Mouse (Mus musculus): ENCODE data around the gene Utp11. TPM values are rescaled to one million over a fixed set of nuclear protein-coding genes. Genes with fewer than 3 reads are reported as not detected.

The Utp11 gene
- total RNA-seq (2023) = 7.2 and 12.4 TPM in 2 replicates

DNA sequence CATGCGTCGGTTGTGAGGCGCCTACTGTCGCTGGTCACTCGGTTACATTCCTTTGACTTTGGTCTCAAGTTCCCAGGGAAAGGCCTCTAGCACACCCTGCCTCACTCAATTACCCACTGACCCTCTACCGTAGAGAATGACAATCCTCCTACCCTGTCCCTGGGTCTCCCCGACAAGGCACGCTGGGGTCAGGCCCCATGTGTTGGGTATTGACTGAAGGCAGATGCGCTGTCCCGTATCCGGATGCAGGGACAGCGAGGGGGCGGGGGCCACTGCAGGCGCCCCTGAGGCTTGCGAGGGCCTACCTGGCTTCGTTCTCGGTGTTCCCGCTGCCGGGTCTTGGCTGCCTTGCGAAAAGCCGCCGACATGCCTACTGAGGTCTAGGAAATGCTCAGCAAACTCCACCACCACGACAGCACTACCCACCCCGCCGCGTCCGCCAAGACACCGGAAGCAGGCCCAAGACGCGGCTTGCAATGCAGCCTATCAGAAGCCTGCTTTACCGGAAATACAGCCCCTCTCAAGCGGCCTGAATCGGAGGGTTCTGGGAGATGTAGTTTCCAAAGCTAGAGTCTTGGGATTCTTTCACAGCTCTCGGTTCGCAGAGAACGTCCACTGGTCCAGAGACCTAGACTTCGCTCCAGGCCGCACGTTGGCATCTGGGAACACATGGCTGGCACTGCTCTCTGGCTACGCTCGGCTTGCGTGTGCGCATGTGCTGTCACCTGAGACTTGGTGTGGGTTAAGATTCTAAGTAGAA is at the start of gene Utp11:
Gene Utp11 (minus strand): TSS at position 466 of the 760 bp plus-strand sequence.

DNA sequence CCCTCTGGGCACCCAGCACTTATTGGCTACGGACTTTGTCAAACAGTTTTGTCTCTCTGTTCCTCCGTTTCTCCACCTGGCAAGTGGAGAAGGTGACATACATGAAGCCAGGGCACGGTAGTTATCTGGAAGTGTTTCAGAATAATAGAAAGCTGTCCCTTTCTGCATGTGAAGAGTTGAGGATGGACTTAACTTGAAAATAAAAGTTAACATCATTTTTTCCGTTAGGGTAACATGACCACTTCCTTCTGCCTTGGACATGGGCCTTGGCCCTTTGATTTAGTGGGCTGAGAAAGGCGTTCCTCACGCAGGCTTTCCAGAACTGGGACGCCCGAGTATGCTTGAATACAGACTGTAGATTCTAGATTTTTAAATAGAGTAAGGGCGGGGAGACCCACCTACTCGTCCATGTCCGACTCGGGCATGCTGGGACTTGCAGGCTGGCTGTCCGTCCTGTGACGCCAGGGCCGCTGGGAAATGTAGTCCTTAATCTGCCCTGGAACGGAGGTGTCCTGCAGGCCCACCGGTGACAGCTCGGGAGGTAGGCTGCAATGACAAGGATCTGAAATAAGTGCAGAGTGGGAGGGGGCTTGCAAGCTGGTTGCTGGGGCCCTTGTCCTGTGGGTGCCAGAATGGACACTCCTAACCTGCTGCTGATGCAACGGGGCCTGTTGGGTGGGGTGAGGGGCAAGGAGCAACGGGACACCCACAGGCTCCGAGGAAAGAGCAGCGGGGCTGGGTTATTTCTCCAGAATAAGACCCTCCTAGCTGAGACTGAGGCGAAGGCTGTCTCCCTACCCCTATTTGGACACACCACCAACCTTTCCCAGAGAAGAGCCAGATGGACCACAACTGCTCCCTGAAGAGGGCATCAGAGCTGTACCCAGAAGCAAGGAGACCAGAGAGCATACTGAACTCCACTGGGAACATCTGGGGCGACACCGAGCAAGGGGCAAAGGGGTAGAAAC is 48.3 kb upstream of the Utp11 start, which contains the start of gene Inpp5b:
Gene Inpp5b (plus strand): TSS at position 475 of the 968 bp plus-strand sequence.

DNA sequence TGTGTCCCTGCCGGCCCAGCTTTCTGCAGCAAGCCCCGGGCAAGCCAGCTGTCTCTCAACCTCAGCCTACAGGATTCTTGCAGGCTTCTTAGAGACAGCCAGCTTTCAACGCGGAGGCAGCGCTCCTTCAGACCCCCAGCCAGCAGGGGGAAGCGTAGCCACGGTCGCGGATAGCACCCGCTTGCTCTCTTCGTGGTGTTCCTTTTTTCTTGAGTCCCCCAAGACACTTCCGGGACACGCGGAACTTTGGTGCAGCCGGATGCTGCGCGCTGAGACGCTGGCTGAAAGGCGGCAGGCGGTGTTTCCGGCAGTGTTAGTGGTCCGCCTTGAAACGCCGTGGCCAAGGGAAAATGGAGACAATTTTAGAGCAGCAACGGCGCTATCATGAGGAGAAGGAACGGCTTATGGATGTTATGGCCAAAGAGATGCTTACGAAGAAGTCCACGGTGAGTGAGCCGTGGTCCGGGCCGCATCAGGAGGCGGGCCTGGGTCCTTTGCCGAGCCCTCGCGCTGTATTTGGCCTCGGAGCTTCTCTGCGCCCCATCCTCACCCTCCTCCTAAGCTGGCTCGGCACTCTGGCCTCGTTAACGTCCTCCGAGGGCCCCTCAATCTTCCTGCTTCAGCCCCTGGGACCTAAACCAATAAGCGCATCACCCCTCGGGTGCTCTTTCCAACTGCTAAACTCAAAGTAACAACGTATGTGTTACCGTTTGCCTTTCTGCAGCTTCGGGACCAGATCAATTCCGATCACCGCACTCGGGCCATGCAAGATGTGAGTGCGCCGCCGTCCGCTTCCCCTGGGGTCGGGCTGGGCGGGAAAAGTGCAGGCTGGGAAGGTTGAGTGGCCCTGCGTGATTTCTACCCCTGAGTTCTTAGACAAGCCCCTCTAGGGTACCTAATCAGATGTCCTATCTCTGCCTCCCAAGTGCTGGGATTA is 21.4 kb upstream of the Utp11 start, which contains the start of gene Sf3a3:
Gene Sf3a3 (plus strand): TSS at position 232 of the 937 bp plus-strand sequence.

DNA sequence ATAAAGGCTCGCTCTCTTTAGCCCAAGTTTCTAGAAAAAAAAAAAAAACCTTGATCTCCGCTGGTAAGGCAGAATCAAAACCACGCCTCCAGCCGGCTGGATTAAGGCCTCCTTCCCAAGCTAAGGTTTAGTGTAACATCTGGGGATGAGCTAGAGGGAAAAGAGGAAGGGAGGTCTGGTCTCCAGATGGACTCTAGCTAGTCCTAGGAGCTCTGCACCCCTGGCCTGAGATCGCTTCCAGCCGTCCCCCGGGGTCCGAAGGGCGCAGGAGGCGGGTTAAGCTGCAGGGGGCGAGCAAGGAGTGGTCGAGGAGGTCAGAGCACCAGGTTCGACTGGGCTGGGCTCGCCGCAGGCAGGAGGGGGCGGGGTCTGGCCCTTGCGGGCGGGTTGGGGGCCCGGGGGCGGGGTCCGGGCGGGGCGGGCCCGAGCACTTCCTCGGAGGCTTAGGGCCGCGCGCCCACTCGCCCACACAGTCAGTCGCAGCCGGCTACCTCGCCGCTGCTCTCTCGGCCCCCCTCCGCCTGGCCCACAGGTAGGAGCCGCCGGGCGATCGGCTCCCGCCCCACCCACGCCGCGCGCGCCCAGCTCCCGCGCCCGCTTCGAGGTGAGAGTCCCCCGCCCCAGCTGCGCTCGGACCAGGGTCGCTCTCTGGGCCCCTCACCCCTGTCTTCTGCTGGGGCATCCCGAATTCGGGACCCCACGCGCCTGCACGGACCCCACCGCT is 7.0 kb upstream of the Utp11 start, which contains the start of gene Fhl3:
Gene Fhl3 (plus strand): TSS at position 454 of the 724 bp plus-strand sequence.

DNA sequence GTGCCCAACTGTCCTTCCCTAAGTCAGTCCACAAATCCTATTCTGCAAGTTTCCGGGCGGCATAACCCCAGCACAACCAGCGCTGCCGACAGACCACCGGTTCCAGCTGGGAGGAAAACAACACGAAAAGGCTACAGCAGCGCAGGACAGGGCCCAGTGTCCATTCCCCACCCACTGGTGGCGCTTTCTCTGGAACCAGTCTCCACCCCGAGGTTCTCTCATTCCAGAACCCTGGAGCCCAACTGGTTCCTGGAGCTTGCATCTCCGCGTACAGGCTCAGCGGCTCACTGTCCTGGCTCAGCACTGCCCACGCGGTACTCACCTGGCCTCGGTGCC is 36.9 kb downstream of the Utp11 start, which contains the start of gene Pou3f1:
Gene Pou3f1 (plus strand): TSS at position 290 of the 336 bp plus-strand sequence.

Other genes with a start within 250 kb of the Utp11 start
- not detected in 2 replicates for gene 3100002H09Rik, start 82.8 kb downstream of the Utp11 start, total RNA-seq (2023)
- not detected in 2 replicates for gene Pou3f1, start 36.8 kb downstream of the Utp11 start, total RNA-seq (2023)
- 32.5 and 35.7 TPM in 2 replicates for gene Fhl3, start 7.1 kb upstream of the Utp11 start, total RNA-seq (2023)
- gene Sf3a3, start 21.2 kb upstream of the Utp11 start, total RNA-seq (2023) = 23.7 and 26.4 TPM in 2 replicates
- gene Inpp5b, start 48.2 kb upstream of the Utp11 start, total RNA-seq (2023) = 54.6 and 71.0 TPM in 2 replicates
- 66.4 and 67.3 TPM in 2 replicates for gene Mtf1, start 108.5 kb upstream of the Utp11 start, total RNA-seq (2023)
- 51.9 and 83.1 TPM in 2 replicates for gene Yrdc, start 157.1 kb upstream of the Utp11 start, total RNA-seq (2023)
- 10.8 and 13.5 TPM in 2 replicates for gene 1110065P20Rik, start 157.6 kb upstream of the Utp11 start, total RNA-seq (2023)
- gene Maneal, start 168.6 kb upstream of the Utp11 start, total RNA-seq (2023) = not detected in 2 replicates
- gene Epha10, start 187.3 kb upstream of the Utp11 start, total RNA-seq (2023) = 0.09 TPM in 1 of 2 replicates, not detected in the other
- gene 9930104L06Rik, start 243.4 kb upstream of the Utp11 start, total RNA-seq (2023) = 6.3 and 6.6 TPM in 2 replicates
- gene Cdca8, start 245.7 kb upstream of the Utp11 start, total RNA-seq (2023) = 60.2 and 61.0 TPM in 2 replicates

All from neutrophil, adult 65 days (primary cell).